Mouse (Mus musculus) layer of hippocampus, postnatal 25 days (tissue): Measurements from ENCODE around the gene Dgat2. TPM values are rescaled to one million over a fixed set of nuclear protein-coding genes. Genes with fewer than 3 reads are reported as not detected.

ENCODE experiments used
- DNase-seq, 2 experiments: peaks; one replicate each; pipeline ENCODE4 v3.0.0; 2022; ENCODE audit warnings: mixed read lengths in 2 of 2, low spot score in 1 of 2; ENCODE audit errors: extremely low spot score in 1 of 2
- total RNA-seq, 2 experiments: library from RNA; stranded (reverse); gene quantifications; 2 replicates each; pipeline ENCODE4 v1.2.3; 2021

The Dgat2 gene
- total RNA-seq, 2 experiments from 2014 or later = 100 to 121 TPM

- DNase-seq = no peak
Observed at GRCm38 (mm10) chr7:99106714-99107270, 75.7 kb downstream of the Dgat2 start.

Other genes with a start within 250 kb of the Dgat2 start
- 10 to 100 TPM; 38.6 to 43.1 TPM for gene Uvrag, start 41.6 kb downstream of the Dgat2 start, total RNA-seq
- gene Mogat2, start 55.9 kb upstream of the Dgat2 start, total RNA-seq = not detected
- gene Map6, start 84.7 kb upstream of the Dgat2 start, total RNA-seq = 100 to 1,000 TPM; 102 to 107 TPM
- 10 to 100 TPM; 29.1 to 30.3 TPM for gene Serpinh1, start 170.5 kb upstream of the Dgat2 start, total RNA-seq
- gene Gdpd5, start 198.7 kb upstream of the Dgat2 start, total RNA-seq = 10 to 100 TPM; 20.3 to 26.2 TPM